Mouse (Mus musculus) testis, postnatal 10 days (tissue): ENCODE measurements around the gene Ilkap.

Experiments used
- DNase-seq: peaks from one replicate; pipeline ENCODE4 v3.0.0; 2021; ENCODE audit warnings: low spot score

The Ilkap gene

GRCm38 (mm10) chr1:91398260-91399062 is at the start of gene Ilkap:
Ilkap (minus strand) TSS chr1:91398815.
- DNase-seq, result peak; percentile 83

- no peak for DNase-seq
These were observed 47.9 kb upstream of the Ilkap start for GRCm38 (mm10) chr1:91446511-91446910.

GRCm38 (mm10) chr1:91446060-91446459 is 47.4 kb upstream of the Ilkap start:
- peak; percentile 70 for DNase-seq

GRCm38 (mm10) chr1:91444841-91445830 is 46.5 kb upstream of the Ilkap start:
- no peak for DNase-seq

GRCm38 (mm10) chr1:91442350-91442990 is 43.9 kb upstream of the Ilkap start:
- DNase-seq, result no peak

GRCm38 (mm10) chr1:91441855-91442254 is 43.2 kb upstream of the Ilkap start:
- DNase-seq, result no peak

GRCm38 (mm10) chr1:91439776-91440175 is 41.2 kb upstream of the Ilkap start:
- no peak for DNase-seq

- no peak for DNase-seq
These were observed 39.0 kb upstream of the Ilkap start for GRCm38 (mm10) chr1:91437573-91437972.

- no peak for DNase-seq
These were observed 38.4 kb upstream of the Ilkap start for GRCm38 (mm10) chr1:91437083-91437400.

- DNase-seq, result peak; percentile 90
These were observed 37.9 kb upstream of the Ilkap start for GRCm38 (mm10) chr1:91436380-91437082.

- DNase-seq, result no peak
These were observed 37.1 kb upstream of the Ilkap start for GRCm38 (mm10) chr1:91435606-91436130.

- no peak for DNase-seq
These were observed 36.3 kb upstream of the Ilkap start for GRCm38 (mm10) chr1:91434905-91435304.

- no peak for DNase-seq
These were observed 32.1 kb upstream of the Ilkap start for GRCm38 (mm10) chr1:91430761-91431160.

- no peak for DNase-seq
These were observed 30.6 kb upstream of the Ilkap start for GRCm38 (mm10) chr1:91429212-91429611.

GRCm38 (mm10) chr1:91428614-91429013 is 30.0 kb upstream of the Ilkap start:
- peak; percentile 95 for DNase-seq

GRCm38 (mm10) chr1:91426397-91426796 is 27.8 kb upstream of the Ilkap start:
- no peak for DNase-seq

- DNase-seq, result no peak
These were observed 22.0 kb upstream of the Ilkap start for GRCm38 (mm10) chr1:91420601-91421065.

- no peak for DNase-seq
These were observed 21.4 kb upstream of the Ilkap start for GRCm38 (mm10) chr1:91419862-91420600.

- no peak for DNase-seq
These were observed 19.4 kb upstream of the Ilkap start for GRCm38 (mm10) chr1:91417991-91418390.

GRCm38 (mm10) chr1:91415311-91415710 is 16.7 kb upstream of the Ilkap start:
- DNase-seq, result no peak

GRCm38 (mm10) chr1:91414903-91415302 is 16.3 kb upstream of the Ilkap start:
- no peak for DNase-seq
